ENCODE assay signal across 8 mouse cellular contexts in genomic region chr1:119836479-119837015, GRCm38 (mm10). TPM values are rescaled to one million over a fixed set of nuclear protein-coding genes. Genes with fewer than 3 reads are reported as not detected.
DNase-seq lines count a peak whose midpoint lies in the region; ATAC-seq lines count a peak whose summit lies in the region.

No protein-coding gene starts in this region.

- H3K9me3 ChIP-seq in forebrain, embryonic 15.5 days = no peaks in the 10 kb centered on the region
- no peaks in the 10 kb centered on the region for H3K9me3 ChIP-seq in kidney, embryonic 16.5 days (ENCODE audit: low read length)

- DNase-seq in adrenal gland, adult 8-10 months = peak; percentile 10
- DNase-seq in adrenal gland, postnatal 4 days (ENCODE audit: low spot score in 2 of 2) = no peak
- DNase-seq in right cerebral cortex, postnatal 10 days (ENCODE audit: low spot score in 2 of 2) = peak; percentile 38 to 45
- DNase-seq in right cerebral cortex, adult 18-20 months = no peak
- peak; percentile 66 for DNase-seq in splenic B cell, adult 2 months (ENCODE audit: low read depth, low spot score)

- no peaks in the 10 kb centered on the region for H3K27me3 ChIP-seq in forebrain, embryonic 15.5 days
- H3K27me3 ChIP-seq in kidney, embryonic 16.5 days (ENCODE audit: insufficient read depth, low read length) = no peaks in the 10 kb centered on the region
- 0 out of 2 replicates have a peak, but pooled peaks cover 2% of the 10 kb centered on the region for H3K27me3 ChIP-seq in splenic B cell, adult 2 months (ENCODE audit: control insufficient read depth, insufficient read depth, low read length, poor library complexity, severe bottlenecking)

- peak overlapping the region; percentile 91 for H3K4me3 ChIP-seq in forebrain, embryonic 15.5 days
- peak overlapping the region; percentile 91 for H3K4me3 ChIP-seq in kidney, embryonic 16.5 days (ENCODE audit: low read length)

- H3K4me1 ChIP-seq in forebrain, embryonic 15.5 days = peaks cover 24% of the 10 kb centered on the region
- H3K4me1 ChIP-seq in kidney, embryonic 16.5 days (ENCODE audit: insufficient read depth, low read length) = peaks cover 13% of the 10 kb centered on the region

- no peaks in the 10 kb centered on the region for H3K36me3 ChIP-seq in forebrain, embryonic 15.5 days
- no peaks in the 10 kb centered on the region for H3K36me3 ChIP-seq in kidney, embryonic 16.5 days (ENCODE audit: insufficient read depth, low read length)
- H3K36me3 ChIP-seq in splenic B cell, adult 2 months (ENCODE audit: control insufficient read depth, insufficient read depth, low read length, poor library complexity, severe bottlenecking) = no peaks in the 10 kb centered on the region

- H3K4me2 ChIP-seq in forebrain, embryonic 15.5 days (replicated peaks) = peak overlapping the region; percentile 67
- peak overlapping the region; percentile 72 for H3K4me2 ChIP-seq in kidney, embryonic 16.5 days (replicated peaks; ENCODE audit: low read depth, low read length)

- 0% methylated on average over 30 of the region's 31 CpGs for WGBS in forebrain, embryonic 15.5 days
- WGBS in kidney, embryonic 16.5 days = under 1% methylated on average over 21 of the region's 31 CpGs

- peak overlapping the region; percentile 97 for H3K27ac ChIP-seq in forebrain, embryonic 15.5 days (replicated peaks)
- H3K27ac ChIP-seq in kidney, embryonic 16.5 days (ENCODE audit: low read length) = peak overlapping the region; percentile 93

- peak overlapping the region; percentile 90 for H3K9ac ChIP-seq in forebrain, embryonic 15.5 days (replicated peaks)
- H3K9ac ChIP-seq in kidney, embryonic 16.5 days (replicated peaks; ENCODE audit: low read length) = peak overlapping the region; percentile 84

- ATAC-seq in forebrain, embryonic 15.5 days (replicated peaks) = no peak; the same call in 1 of the 2 replicates
- ATAC-seq in kidney, embryonic 16.5 days (ENCODE audit: low FRiP score, low TSS enrichment) = peak; percentile 3; the same call in 1 of the 2 replicates
- ATAC-seq in megakaryocyte, adult 5-6 weeks (ENCODE audit: poor library complexity, severe bottlenecking) = peak; percentile 43

RNA-seq across cellular contexts. Expression of gene Ptpn4, which starts 0.9 kb away (rescaled TPM):
- 10 to 100 TPM; 21.8 to 35.5 (median 30.3) TPM for total RNA-seq in adrenal gland, adult 8-10 months (2022)
- total RNA-seq in adrenal gland, postnatal 4 days (2021) = 10 to 100 TPM; 30.2 to 31.7 TPM
- 17.2 and 18.3 TPM in 2 replicates for polyA plus RNA-seq in forebrain, embryonic 15.5 days (2015; fragmentation: Nextera tagmentation; extraction: Ambion mirVana)
- 5.1 and 5.8 TPM in 2 replicates for polyA plus RNA-seq in kidney, embryonic 16.5 days (2015; fragmentation: Nextera tagmentation; extraction: Ambion mirVana)
- total RNA-seq in megakaryocyte, adult 5-6 weeks (2015) = 9.5 and 10.4 TPM in 2 replicates
- 7.3 and 9.1 TPM in 2 replicates for total RNA-seq in megakaryocyte, adult 5-6 weeks (2017)

Comparison
In these comparisons a context has a peak if more than half of its experiments do, and no peak if none do; other contexts are left out.
1. DNase-seq: peak in adrenal gland, adult 8-10 months (single experiment), right cerebral cortex, postnatal 10 days (2 of 2) and splenic B cell, adult 2 months (single experiment); none in adrenal gland, postnatal 4 days (0 of 2) and right cerebral cortex, adult 18-20 months (single experiment).